Mouse (Mus musculus) R1 (cell line): ENCODE measurements at regions not wholly inside any gene's neighbourhood (a gene's known extent, or its start where the extent isn't known, plus 50 kb on each side); places are given as distances from the start of the nearest gene placed in this dataset.

Experiments
- DNase-seq: peaks from one replicate; pipeline ENCODE4 v3.0.0-alpha.2; 2018; ENCODE audit warnings: low read depth, low spot score

GRCm38 (mm10) chr5:119478331-119478730, 192.1 kb upstream of the Tbx3 start:
- DNase-seq: no peak

GRCm38 (mm10) chr5:119480191-119481190, 190.0 kb upstream of the Tbx3 start:
- DNase-seq: peak; percentile 23

- DNase-seq: no peak
These were observed 186.8 kb upstream of the Tbx3 start for GRCm38 (mm10) chr5:119483706-119484105.

- DNase-seq: peak; percentile 38
These were observed 184.3 kb upstream of the Tbx3 start for GRCm38 (mm10) chr5:119486196-119486595.

GRCm38 (mm10) chr5:119487184-119487583, 183.3 kb upstream of the Tbx3 start:
- no peak for DNase-seq

GRCm38 (mm10) chr5:119497501-119497900, 173.0 kb upstream of the Tbx3 start:
- DNase-seq: peak; percentile 43

- no peak for DNase-seq
These were observed 172.0 kb upstream of the Tbx3 start for GRCm38 (mm10) chr5:119498431-119498830.

GRCm38 (mm10) chr5:119507709-119508108, 162.8 kb upstream of the Tbx3 start:
- no peak for DNase-seq

GRCm38 (mm10) chr5:119518506-119519252, 151.8 kb upstream of the Tbx3 start:
- DNase-seq: no peak

GRCm38 (mm10) chr5:119524171-119524570, 146.3 kb upstream of the Tbx3 start:
- DNase-seq: peak; percentile 67

GRCm38 (mm10) chr5:119525960-119526359, 144.5 kb upstream of the Tbx3 start:
- no peak for DNase-seq

- no peak for DNase-seq
These were observed 140.5 kb upstream of the Tbx3 start for GRCm38 (mm10) chr5:119530009-119530408.

GRCm38 (mm10) chr5:119534946-119535345, 135.5 kb upstream of the Tbx3 start:
- no peak for DNase-seq

GRCm38 (mm10) chr5:119542836-119543235, 127.6 kb upstream of the Tbx3 start:
- peak; percentile 63 for DNase-seq

GRCm38 (mm10) chr5:119543716-119544115, 126.8 kb upstream of the Tbx3 start:
- peak; percentile 83 for DNase-seq

- no peak for DNase-seq
These were observed 125.8 kb upstream of the Tbx3 start for GRCm38 (mm10) chr5:119544681-119545080.

- no peak for DNase-seq
These were observed 123.4 kb upstream of the Tbx3 start for GRCm38 (mm10) chr5:119547070-119547469.

- DNase-seq: no peak
These were observed 119.6 kb upstream of the Tbx3 start for GRCm38 (mm10) chr5:119550916-119551315.

- no peak for DNase-seq
These were observed 117.0 kb upstream of the Tbx3 start for GRCm38 (mm10) chr5:119553469-119553868.

- no peak for DNase-seq
These were observed 113.4 kb upstream of the Tbx3 start for GRCm38 (mm10) chr5:119557071-119557470.

GRCm38 (mm10) chr5:119559696-119560095, 110.8 kb upstream of the Tbx3 start:
- no peak for DNase-seq

GRCm38 (mm10) chr5:119560392-119560791, 110.1 kb upstream of the Tbx3 start:
- DNase-seq: peak; percentile 61
